Mouse (Mus musculus) left cerebral cortex, postnatal 25 days (tissue): Measurements from ENCODE around the gene Fmod. TPM values are rescaled to one million over a fixed set of nuclear protein-coding genes. Genes with fewer than 3 reads are reported as not detected.

ENCODE experiments used
- DNase-seq, 2 experiments: peaks; one replicate each; pipeline ENCODE4 v3.0.0; 2022; ENCODE audit warnings: low spot score in 2 of 2, mixed read lengths in 1 of 2
- intact Hi-C: fragments of 180-260 bp; cut with DNase I; formaldehyde crosslinking; loops from one replicate; pipeline ENCODE4 v1.15.1; 2025
- total RNA-seq, 2 experiments: library from RNA; stranded (reverse); gene quantifications; 2 replicates each; pipeline ENCODE4 v1.2.3; 2021

Gene Fmod
- total RNA-seq, 2 experiments from 2014 or later = 17.0 to 22.0 TPM

- no peak for DNase-seq
- intact Hi-C loops = no loop called here
Measured at GRCm38 (mm10) chr1:134071411-134072018, 34.5 kb downstream of the Fmod start.

- intact Hi-C loops = no loop called here
- DNase-seq = no peak
Measured at GRCm38 (mm10) chr1:134073061-134073564, 36.1 kb downstream of the Fmod start.

DNA sequence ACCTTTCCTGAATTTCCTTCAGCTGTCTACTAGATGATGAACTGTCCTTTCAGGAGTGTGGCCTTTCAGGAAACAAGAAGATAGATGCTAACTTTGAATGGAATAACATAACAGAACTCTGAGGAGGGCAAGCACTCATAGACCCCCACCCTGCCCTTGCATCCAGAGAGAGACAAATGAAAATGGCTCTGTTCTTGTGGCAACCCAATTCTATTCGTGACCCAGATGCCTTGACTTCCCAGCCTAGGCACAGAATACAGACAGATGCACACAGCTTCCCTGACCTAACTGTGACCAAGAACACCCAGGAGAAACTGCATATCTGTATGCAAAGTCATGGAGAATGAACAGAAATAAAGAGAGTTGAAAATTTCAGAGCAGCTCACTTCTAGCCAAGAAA is 36.6 kb downstream of the Fmod start:
- intact Hi-C loops = no loop called here
- no peak for DNase-seq

- intact Hi-C loops = no loop called here
- DNase-seq = no peak
Measured at GRCm38 (mm10) chr1:134074184-134074583, 37.1 kb downstream of the Fmod start.

DNA sequence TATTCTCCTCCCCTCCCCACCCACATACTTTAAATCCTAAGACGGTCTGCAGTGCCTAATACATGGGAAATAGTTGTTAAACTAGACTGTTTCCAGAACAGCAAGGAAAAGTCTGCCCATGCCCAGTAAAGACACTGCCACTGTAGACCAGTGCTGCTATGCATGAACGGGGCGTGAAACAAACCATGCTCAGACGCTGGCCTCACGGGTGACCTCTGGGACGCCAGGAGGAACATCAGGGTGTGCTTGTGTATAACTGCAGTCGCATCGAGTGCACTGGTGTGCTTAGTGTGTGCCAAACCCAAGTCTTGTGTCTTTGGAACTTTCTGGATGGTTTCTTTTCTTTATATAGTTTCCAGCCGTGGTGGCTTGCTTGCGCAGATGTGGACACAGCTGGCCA is 37.6 kb downstream of the Fmod start:
- DNase-seq = no peak
- intact Hi-C loops = no loop called here

- intact Hi-C loops = no loop called here
- DNase-seq = no peak
Measured at GRCm38 (mm10) chr1:134075532-134075931, 38.5 kb downstream of the Fmod start.

GRCm38 (mm10) chr1:134076789-134077188 is 39.7 kb downstream of the Fmod start:
- intact Hi-C loops = no loop called here
- DNase-seq = no peak

- peak in 1 of 2 experiments; percentile 35 for DNase-seq
- intact Hi-C loops = loop anchor here (2.0 kb wide), 1 partner anchor 15 kb away; no protein-coding TSS in a partner anchor
Measured at GRCm38 (mm10) chr1:134077389-134078060, 40.5 kb downstream of the Fmod start.

DNA sequence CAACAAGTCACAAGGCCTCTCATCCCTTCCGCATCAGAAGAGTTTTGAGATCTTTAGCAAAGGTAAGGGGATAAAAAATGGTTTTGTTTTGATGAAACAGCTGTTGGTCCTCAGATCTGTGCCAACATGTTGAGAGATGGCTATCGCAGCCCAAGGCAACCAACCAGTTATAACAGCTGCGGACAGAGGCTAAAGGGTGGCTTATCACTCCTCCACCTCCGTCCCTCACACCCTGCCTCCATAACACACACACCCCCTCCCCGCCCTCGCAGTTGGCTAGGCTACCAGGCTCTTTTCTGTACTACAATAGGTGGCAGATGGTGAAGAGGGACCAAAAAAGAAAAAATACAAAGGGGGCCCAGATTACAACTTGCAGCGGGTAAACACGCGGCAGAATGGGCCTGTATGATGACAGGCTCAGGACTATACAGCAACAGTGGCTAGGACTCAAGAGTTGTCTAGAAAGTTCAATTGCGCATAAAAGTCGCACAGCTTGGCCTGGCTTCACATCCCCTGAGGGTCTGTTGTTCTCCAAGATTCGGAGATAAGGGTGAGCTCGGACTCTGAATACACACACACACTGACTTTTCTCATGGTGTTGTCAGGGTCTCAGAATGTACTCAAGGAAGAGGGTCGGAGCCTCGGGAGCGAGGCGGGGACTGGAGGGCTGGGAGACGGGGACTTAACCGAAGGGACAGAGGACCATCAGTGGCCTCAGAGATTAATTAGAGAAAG is 41.2 kb downstream of the Fmod start:
- intact Hi-C loops = loop anchor here (2.0 kb wide), 1 partner anchor 15 kb away; no protein-coding TSS in a partner anchor
- peak in 1 of 2 experiments; percentile 56 for DNase-seq

GRCm38 (mm10) chr1:134078802-134079476 is 41.9 kb downstream of the Fmod start, which contains the start of gene Btg2:
TSS of gene Btg2 (minus strand) at chr1:134079120.
- peak; percentile 95 to 97 for DNase-seq
- intact Hi-C loops = loop anchor here (2.0 kb wide), 1 partner anchor 16 kb away; no protein-coding TSS in a partner anchor

- peak in 1 of 2 experiments; percentile 39 for DNase-seq
- intact Hi-C loops = loop anchor here (2.0 kb wide), 1 partner anchor 17 kb away; no protein-coding TSS in a partner anchor
Measured at GRCm38 (mm10) chr1:134079477-134080163, 42.6 kb downstream of the Fmod start.

DNA sequence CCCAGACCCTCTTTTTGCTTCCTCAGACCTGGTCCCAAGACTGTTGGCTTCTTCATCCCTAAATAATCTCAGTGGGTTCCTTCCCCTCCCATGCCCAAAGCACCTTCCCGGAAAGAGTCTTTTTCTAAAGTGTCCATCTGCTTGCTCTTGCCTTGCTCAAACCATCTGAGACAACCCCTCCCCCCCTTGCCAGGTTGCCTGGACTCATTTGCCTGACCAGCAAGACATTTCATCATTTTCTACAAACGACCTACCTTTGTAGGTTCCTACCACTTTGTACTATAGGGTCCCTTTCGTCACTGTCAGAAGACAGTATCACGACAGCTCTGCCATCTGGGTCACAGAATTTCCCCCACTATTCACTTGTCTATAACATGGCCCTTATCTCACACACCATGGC is 43.4 kb downstream of the Fmod start:
- no peak for DNase-seq
- intact Hi-C loops = no loop called here

DNA sequence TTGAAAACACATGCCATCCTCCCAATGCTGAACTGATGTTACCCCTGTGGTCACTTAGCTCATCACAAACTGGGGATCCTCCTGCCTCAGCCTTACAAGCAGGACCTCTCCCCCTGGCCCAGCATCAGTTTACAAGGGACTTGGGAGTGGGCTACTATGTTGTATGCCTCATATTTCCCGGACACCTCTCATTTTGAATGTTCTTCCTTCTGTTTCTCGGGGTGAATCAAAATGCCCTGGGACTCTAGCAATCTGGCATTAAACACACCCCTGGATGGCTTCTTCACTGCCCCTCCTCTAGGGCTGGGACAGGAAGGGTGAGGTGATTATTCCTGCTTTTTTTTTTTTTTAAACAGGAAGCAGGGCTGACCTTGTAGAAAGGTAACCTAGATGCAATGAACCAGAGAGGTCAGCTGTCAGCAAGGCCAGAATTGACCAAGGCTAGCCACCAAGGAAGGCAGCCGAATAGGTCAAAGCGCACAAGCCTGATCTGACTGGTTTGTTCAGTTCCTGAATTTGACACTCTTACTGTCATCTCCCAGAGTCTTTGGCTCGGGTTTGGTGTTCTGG is 43.9 kb downstream of the Fmod start:
- intact Hi-C loops = no loop called here
- no peak for DNase-seq

GRCm38 (mm10) chr1:134082987-134083516 is 46.0 kb downstream of the Fmod start:
- intact Hi-C loops = no loop called here
- DNase-seq = peak; percentile 82 to 96

- intact Hi-C loops = no loop called here
Measured at GRCm38 (mm10) chr1:134083676-134084075, 46.6 kb downstream of the Fmod start.

GRCm38 (mm10) chr1:134084128-134084527 is 47.1 kb downstream of the Fmod start:
- intact Hi-C loops = no loop called here
- DNase-seq = no peak

More at GRCm38 (mm10) chr1:134083676-134084075, 46.6 kb downstream of the Fmod start:
- DNase-seq = no peak

GRCm38 (mm10) chr1:134086017-134086416 is 49.0 kb downstream of the Fmod start:
- intact Hi-C loops = no loop called here
- DNase-seq = no peak

- DNase-seq = no peak
- intact Hi-C loops = no loop called here
Measured at GRCm38 (mm10) chr1:134086811-134087398, 49.9 kb downstream of the Fmod start.
